Mouse (Mus musculus) hematopoietic stem cell, adult 5-6 weeks (primary cell): ENCODE results near the gene Golph3. TPM values are rescaled to one million over a fixed set of nuclear protein-coding genes. Genes with fewer than 3 reads are reported as not detected.
"Not testable (repeated sequence)": the region's sequence is repeated elsewhere in the genome, so short reads cannot be mapped to it uniquely, and the experiment has no call there.

ENCODE experiments used
- ATAC-seq, 2 experiments: fragments of 125-278 bp in 1 of 2; replicated peaks in 1 of 2; 2 replicates each; pipeline ENCODE4 v1.8.0; 2016 to 2017; ENCODE audit warnings: inconsistent platforms in 2 of 2, mild to moderate bottlenecking in 2 of 2, moderate number of reproducible peaks in 2 of 2, low read depth in 1 of 2, moderate TSS enrichment in 1 of 2; ENCODE audit not compliant: low FRiP score in 2 of 2, poor library complexity in 2 of 2, severe bottlenecking in 2 of 2, insufficient read depth in 1 of 2, low TSS enrichment in 1 of 2
- total RNA-seq: library from RNA; stranded (forward); fragments of 172-1452, 232-1000 nt; gene quantifications from 2 replicates; pipeline ENCODE4 v1.2.3, GENCODE M21; 2017

The Golph3 gene
- total RNA-seq, 1 experiment from 2014 or later, result 103 TPM

GRCm38 (mm10) chr15:12366580-12367305 lies 45.5 kb downstream of the Golph3 start:
- ATAC-seq, result not testable (repeated sequence)

DNA sequence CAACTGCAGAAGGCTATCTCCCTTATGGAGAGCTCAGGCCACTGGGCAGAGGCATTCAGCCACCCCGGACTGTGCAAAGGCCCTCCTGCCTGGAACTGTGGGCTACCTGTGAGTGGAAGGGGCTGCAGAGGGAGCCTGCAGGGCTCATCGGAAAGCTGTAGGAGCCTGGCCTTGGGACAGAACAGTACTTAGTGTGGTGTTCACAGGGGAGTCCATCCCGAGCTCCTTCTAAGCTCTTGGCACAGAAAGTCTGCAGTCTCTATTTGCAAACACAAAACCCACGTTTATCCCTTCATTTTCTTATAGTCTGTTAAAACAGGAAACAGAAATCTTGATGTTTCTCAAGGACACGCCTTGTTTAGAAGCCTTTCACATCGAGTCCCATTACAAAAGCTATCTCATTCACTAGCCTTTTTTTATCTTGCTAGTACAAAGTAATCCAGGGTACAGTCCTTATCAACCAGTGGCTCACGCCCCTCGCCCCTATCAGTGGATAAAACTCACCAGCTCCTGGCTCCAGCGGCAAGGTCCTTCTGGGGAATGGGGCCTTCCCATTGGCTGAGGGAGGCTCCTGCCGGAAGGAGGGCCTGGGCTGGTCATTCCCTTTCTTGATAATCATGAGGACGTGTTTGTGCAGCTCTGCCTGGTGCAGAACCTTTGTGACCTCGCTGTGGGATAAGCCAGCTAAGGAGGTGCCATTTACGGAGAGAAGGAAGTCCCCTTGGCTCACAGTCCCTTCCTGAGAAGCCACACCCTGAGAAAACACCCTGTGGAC lies 46.2 kb downstream of the Golph3 start:
- ATAC-seq, result no peak; a peak in 1 of 4 replicates

- no peak for ATAC-seq
Measured at GRCm38 (mm10) chr15:12368357-12368756, 47.1 kb downstream of the Golph3 start.

DNA sequence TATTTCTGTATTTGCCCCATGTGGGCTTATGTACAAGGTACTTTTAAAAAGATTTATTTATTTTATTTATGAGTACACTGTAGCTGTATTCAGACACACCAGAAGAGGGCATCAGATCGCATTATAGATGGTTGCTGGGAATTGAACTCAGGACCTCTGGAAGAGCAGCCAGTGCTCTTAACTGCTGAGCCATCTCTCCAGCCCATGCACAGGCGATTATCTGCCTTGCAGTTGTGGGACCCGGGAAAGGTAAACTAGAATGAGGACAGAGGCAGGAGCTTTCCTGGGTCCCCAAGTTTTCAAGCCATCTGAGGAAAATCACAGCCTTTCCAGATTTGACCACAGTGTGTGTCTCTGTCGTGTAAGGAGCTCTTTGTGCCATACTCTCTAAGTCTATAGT lies 47.6 kb downstream of the Golph3 start:
- ATAC-seq, result no peak

GRCm38 (mm10) chr15:12370096-12370495 lies 48.8 kb downstream of the Golph3 start:
- ATAC-seq, result no peak

GRCm38 (mm10) chr15:12371183-12371582 lies 49.9 kb downstream of the Golph3 start:
- ATAC-seq, result peak; percentile 51 to 74

- no peak for ATAC-seq
Measured at GRCm38 (mm10) chr15:12373496-12373895, 52.2 kb downstream of the Golph3 start.

DNA sequence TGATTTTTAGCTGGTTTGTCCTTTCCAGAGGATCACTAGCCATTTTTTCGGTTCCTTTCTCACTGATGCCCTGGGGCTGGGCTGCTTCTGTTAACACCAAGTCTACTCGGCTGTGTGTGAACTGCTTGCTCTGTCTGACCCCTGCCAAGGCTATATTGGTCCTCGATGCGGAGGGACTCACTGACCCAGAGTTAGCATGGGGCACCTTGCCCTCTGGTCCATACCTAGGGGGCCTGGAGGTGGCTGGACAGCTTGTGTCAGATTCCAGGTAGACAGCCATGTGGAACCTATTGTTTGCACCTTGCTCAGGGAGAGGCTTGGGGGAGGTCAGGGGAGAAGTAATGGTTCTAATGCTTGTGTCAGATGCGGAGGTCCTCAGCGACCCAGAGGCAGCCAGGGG lies 52.7 kb downstream of the Golph3 start:
- no peak for ATAC-seq

DNA sequence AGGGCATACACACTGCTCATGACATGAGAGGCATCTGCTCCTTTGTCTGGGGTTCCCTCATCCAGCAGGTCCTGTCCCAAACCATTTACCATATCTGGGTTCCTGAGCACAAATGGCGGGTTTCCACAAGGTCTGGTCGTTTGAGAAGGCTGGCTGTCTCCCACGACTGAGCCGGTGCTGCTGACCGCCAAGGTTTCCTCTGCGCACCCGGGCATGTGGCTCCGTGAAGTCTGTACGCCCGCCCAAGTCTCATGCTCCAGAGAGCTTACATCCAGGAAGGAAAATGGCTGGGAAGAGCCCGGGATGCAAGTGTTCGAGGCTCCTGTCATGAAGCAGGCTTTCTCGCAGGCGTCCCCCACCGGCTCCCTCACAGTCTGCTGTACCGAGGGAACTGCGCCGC lies 53.7 kb downstream of the Golph3 start:
- no peak for ATAC-seq

DNA sequence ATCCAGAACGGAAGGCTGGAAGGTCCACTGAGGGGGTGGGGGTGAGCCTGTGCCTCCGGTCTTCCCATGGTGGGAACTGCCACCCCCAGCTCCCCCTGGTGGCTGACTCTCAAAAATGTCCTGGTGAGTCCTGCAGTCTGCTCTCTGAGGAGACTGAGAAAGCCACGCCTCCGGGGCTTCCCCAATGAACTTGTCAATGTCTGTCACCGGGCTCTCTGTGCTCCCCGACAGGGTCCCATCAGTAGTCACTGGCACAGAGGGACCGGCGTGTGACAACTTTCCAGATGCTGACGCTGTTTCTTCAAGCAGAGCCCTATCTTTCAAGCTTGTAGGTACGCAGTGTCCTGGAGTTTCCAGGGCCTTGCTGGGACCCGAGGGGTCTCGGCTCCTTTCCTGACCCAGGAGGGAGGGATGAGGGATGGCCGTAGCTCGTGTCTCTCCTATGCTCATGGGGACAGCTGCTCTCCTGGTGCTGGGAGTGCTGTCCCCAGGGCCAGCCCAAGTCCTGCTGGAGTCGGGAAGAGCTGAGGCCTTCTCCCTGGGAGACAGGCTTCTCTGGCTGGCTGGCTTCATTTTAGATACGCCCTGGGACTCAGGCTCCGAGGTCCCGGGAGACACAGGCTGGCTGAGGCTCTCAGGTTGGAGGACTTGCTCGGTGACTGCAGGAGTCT lies 54.5 kb downstream of the Golph3 start:
- ATAC-seq, result peak; percentile 74 to 80

GRCm38 (mm10) chr15:12376491-12377069 lies 55.3 kb downstream of the Golph3 start:
- peak in 1 of 2 experiments; percentile 25; a peak in 2 of 4 replicates for ATAC-seq

GRCm38 (mm10) chr15:12377800-12378199 lies 56.5 kb downstream of the Golph3 start:
- no peak for ATAC-seq

DNA sequence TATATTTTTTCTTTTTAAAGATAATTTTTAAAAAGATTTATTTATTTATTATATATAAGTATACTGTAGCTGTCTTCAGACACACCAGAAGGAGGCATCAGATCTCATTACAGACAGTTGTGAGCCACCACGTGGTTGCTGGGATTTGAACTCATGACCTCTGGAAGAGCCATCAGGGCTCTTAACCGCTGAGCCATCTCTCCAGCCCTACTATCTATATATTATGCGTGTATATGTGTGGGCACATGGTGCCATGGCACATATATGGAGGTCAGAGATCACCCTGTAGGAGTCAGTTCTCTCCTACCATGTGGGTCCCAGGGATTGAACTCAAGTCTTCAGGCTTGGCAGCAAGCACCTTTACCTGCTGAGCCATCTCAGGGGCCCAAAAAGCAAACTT lies 58.8 kb downstream of the Golph3 start:
- ATAC-seq, result no peak

DNA sequence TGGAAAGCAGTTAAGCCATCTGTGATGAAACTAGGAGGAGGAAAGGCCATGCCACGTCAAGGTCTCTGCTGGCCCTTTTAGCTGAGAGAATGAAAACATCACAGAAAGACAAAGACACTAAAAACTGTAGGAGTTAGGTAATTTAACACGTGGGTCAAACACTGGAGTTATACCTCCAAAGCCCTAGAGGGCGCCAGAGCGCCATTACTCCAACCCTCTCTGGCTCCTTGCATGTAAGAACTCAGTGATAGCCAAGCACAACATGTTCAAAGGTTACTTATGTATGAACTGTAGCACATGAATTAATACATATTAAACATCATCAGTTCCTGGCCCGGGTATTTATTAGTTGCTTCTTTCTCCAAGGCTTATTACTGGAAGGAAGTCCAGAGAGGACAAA lies 59.3 kb downstream of the Golph3 start:
- peak; percentile 19 to 38; a peak in 1 of 4 replicates for ATAC-seq

DNA sequence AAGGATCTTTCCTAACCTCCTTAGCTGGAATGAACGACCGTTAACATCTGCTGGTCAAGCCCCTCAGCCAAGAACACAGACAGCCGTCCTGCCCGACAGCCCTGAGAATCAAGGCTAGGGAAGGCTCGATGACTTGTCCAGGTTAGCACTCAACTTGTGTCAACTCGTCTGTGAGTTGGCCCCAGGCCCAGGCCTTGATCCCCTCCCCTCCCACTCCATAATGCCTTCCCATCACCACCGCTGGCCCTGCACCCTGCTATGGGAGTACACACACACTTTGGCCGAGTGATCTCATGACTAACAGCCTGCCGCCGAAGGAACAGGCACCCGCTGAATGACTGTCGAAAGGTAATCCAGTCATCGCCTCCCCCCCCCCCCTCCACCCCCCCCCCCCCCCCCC lies 63.4 kb downstream of the Golph3 start:
- no peak for ATAC-seq

- no peak for ATAC-seq
Measured at GRCm38 (mm10) chr15:12388726-12389489, 67.7 kb downstream of the Golph3 start.

DNA sequence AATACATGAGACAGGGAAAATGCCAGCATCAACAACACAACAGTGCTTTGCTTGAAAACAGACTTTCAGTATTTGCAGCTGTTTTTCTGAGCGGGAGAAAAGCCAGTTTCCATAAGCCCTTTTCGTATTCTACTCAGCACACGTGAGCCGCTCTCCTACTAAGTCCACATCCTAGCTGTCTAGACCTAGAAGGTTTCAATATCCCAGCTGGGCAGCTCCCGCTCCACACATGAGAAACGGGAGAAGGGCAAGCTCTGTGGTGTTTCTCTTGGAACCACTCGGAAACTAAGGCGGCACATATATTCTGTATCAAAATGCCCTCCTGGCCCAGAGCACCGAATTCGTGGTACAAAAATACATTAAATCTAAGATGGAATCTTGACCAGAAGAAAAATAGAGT lies 73.5 kb downstream of the Golph3 start:
- ATAC-seq, result no peak
